Mouse (Mus musculus): ENCODE data around the gene Cpvl. TPM values are rescaled to one million over a fixed set of nuclear protein-coding genes. Genes with fewer than 3 reads are reported as not detected.
A peak's percentile ranks its signal among the peaks of the same experiment; 100 is the strongest.

The Cpvl gene
- polyA plus RNA-seq, 1 experiment from 2014 or later: 0.10 TPM

GRCm38 (mm10) chr6:53980817-53981480 is 2.5 kb upstream of the Cpvl start:
- Histone ChIP-seq H3K27me3 (ENCODE audit: control insufficient read depth, insufficient read depth, low read depth, low read length) (no peaks in the 10 kb centered on the region), H3K9ac (ENCODE audit: low read length) (no peak overlapping the region), H3K9me3 (ENCODE audit: control insufficient read depth, low read length) (no peaks in the 10 kb centered on the region), H3K36me3 (ENCODE audit: control insufficient read depth, insufficient read depth, low read length) (no peaks in the 10 kb centered on the region), H3K4me3 (ENCODE audit: low read length) (no peak overlapping the region), H3K27ac (ENCODE audit: low read length) (no peak overlapping the region), H3K4me1 (replicated peaks; ENCODE audit: control insufficient read depth, insufficient read depth, low read length) (peaks cover 7% of the 10 kb centered on the region), H3K4me2 (ENCODE audit: low read depth, low read length) (no peak overlapping the region)
- WGBS: 62% methylated on average over 15 of the region's 15 CpGs
- ATAC-seq (ENCODE audit: low read depth): no peak

GRCm38 (mm10) chr6:53974040-53974439 is 4.4 kb downstream of the Cpvl start:
- no peak overlapping the region for H3K4me2 ChIP-seq (ENCODE audit: low read depth, low read length)
- H3K4me3 ChIP-seq (ENCODE audit: low read length): no peak overlapping the region
- no peak overlapping the region for H3K9ac ChIP-seq (ENCODE audit: low read length)
- peak overlapping the region; percentile 23; the same call in 1 of the 2 replicates for H3K27ac ChIP-seq (ENCODE audit: low read length)
- H3K36me3 ChIP-seq (ENCODE audit: control insufficient read depth, insufficient read depth, low read length): no peaks in the 10 kb centered on the region
- ATAC-seq (ENCODE audit: low read depth): no peak
- peaks cover 32% of the 10 kb centered on the region for H3K4me1 ChIP-seq (replicated peaks; ENCODE audit: control insufficient read depth, insufficient read depth, low read length)
- H3K9me3 ChIP-seq (ENCODE audit: control insufficient read depth, low read length): no peaks in the 10 kb centered on the region
- H3K27me3 ChIP-seq (ENCODE audit: control insufficient read depth, insufficient read depth, low read depth, low read length): no peaks in the 10 kb centered on the region
- 32% methylated on average over 1 of the region's 1 CpGs for WGBS

- Histone ChIP-seq H3K27ac (ENCODE audit: low read length) (0 out of 2 replicates have a peak overlapping the region, but pooled peaks have one; percentile 27), H3K36me3 (ENCODE audit: control insufficient read depth, insufficient read depth, low read length) (no peaks in the 10 kb centered on the region), H3K4me2 (ENCODE audit: low read depth, low read length) (no peak overlapping the region; the same call in 1 of the 2 replicates), H3K4me1 (replicated peaks; ENCODE audit: control insufficient read depth, insufficient read depth, low read length) (peaks cover 34% of the 10 kb centered on the region), H3K9ac (ENCODE audit: low read length) (no peak overlapping the region), H3K9me3 (ENCODE audit: control insufficient read depth, low read length) (no peaks in the 10 kb centered on the region), H3K27me3 (ENCODE audit: control insufficient read depth, insufficient read depth, low read depth, low read length) (no peaks in the 10 kb centered on the region), H3K4me3 (ENCODE audit: low read length) (no peak overlapping the region)
- WGBS: 8% methylated on average over 5 of the region's 5 CpGs
- peak; percentile 93 for ATAC-seq (ENCODE audit: low read depth)
Measured at GRCm38 (mm10) chr6:53973468-53973867, 5.0 kb downstream of the Cpvl start.

GRCm38 (mm10) chr6:53972238-53972743 is 6.2 kb downstream of the Cpvl start:
- Histone ChIP-seq H3K4me2 (ENCODE audit: low read depth, low read length) (no peak overlapping the region), H3K9ac (ENCODE audit: low read length) (no peak overlapping the region), H3K9me3 (ENCODE audit: control insufficient read depth, low read length) (no peaks in the 10 kb centered on the region), H3K4me3 (ENCODE audit: low read length) (no peak overlapping the region), H3K27ac (ENCODE audit: low read length) (no peak overlapping the region), H3K36me3 (ENCODE audit: control insufficient read depth, insufficient read depth, low read length) (no peaks in the 10 kb centered on the region), H3K4me1 (replicated peaks; ENCODE audit: control insufficient read depth, insufficient read depth, low read length) (peaks cover 34% of the 10 kb centered on the region), H3K27me3 (ENCODE audit: control insufficient read depth, insufficient read depth, low read depth, low read length) (no peaks in the 10 kb centered on the region)
- 53% methylated on average over 12 of the region's 12 CpGs for WGBS
- no peak for ATAC-seq (ENCODE audit: low read depth)

GRCm38 (mm10) chr6:53971729-53972128 is 6.7 kb downstream of the Cpvl start:
- no peak overlapping the region for H3K27ac ChIP-seq (ENCODE audit: low read length)
- peak; percentile 31; the same call in 1 of the 2 replicates for ATAC-seq (ENCODE audit: low read depth)
- 35% methylated on average over 3 of the region's 3 CpGs for WGBS

GRCm38 (mm10) chr6:53969081-53969480 is 9.4 kb downstream of the Cpvl start:
- Histone ChIP-seq H3K9me3 (ENCODE audit: control insufficient read depth, low read length) (no peaks in the 10 kb centered on the region), H3K36me3 (ENCODE audit: control insufficient read depth, insufficient read depth, low read length) (no peaks in the 10 kb centered on the region), H3K4me1 (replicated peaks; ENCODE audit: control insufficient read depth, insufficient read depth, low read length) (peaks cover 30% of the 10 kb centered on the region), H3K4me3 (ENCODE audit: low read length) (no peak overlapping the region), H3K27ac (ENCODE audit: low read length) (no peak overlapping the region), H3K4me2 (ENCODE audit: low read depth, low read length) (no peak overlapping the region), H3K9ac (ENCODE audit: low read length) (no peak overlapping the region), H3K27me3 (ENCODE audit: control insufficient read depth, insufficient read depth, low read depth, low read length) (no peaks in the 10 kb centered on the region)
- WGBS: 51% methylated on average over 10 of the region's 10 CpGs
- ATAC-seq (ENCODE audit: low read depth): no peak

More at GRCm38 (mm10) chr6:53971729-53972128, 6.7 kb downstream of the Cpvl start:
- Histone ChIP-seq H3K9me3 (ENCODE audit: control insufficient read depth, low read length) (no peaks in the 10 kb centered on the region), H3K9ac (ENCODE audit: low read length) (no peak overlapping the region), H3K27me3 (ENCODE audit: control insufficient read depth, insufficient read depth, low read depth, low read length) (no peaks in the 10 kb centered on the region), H3K4me1 (replicated peaks; ENCODE audit: control insufficient read depth, insufficient read depth, low read length) (peaks cover 34% of the 10 kb centered on the region), H3K4me2 (ENCODE audit: low read depth, low read length) (no peak overlapping the region), H3K36me3 (ENCODE audit: control insufficient read depth, insufficient read depth, low read length) (no peaks in the 10 kb centered on the region), H3K4me3 (ENCODE audit: low read length) (no peak overlapping the region)

- no peaks in the 10 kb centered on the region for H3K27me3 ChIP-seq (ENCODE audit: control insufficient read depth, insufficient read depth, low read depth, low read length)
- peaks cover 25% of the 10 kb centered on the region for H3K4me1 ChIP-seq (replicated peaks; ENCODE audit: control insufficient read depth, insufficient read depth, low read length)
- no peaks in the 10 kb centered on the region for H3K9me3 ChIP-seq (ENCODE audit: control insufficient read depth, low read length)
- H3K4me3 ChIP-seq (ENCODE audit: low read length): no peak overlapping the region
- H3K9ac ChIP-seq (ENCODE audit: low read length): no peak overlapping the region
- H3K4me2 ChIP-seq (ENCODE audit: low read depth, low read length): no peak overlapping the region
- no peak overlapping the region for H3K27ac ChIP-seq (ENCODE audit: low read length)
- no peaks in the 10 kb centered on the region for H3K36me3 ChIP-seq (ENCODE audit: control insufficient read depth, insufficient read depth, low read length)
- no peak for ATAC-seq (ENCODE audit: low read depth)
- WGBS: 78% methylated on average over 6 of the region's 6 CpGs
Measured at GRCm38 (mm10) chr6:53968550-53968949, 9.9 kb downstream of the Cpvl start.

- Histone ChIP-seq H3K9me3 (ENCODE audit: control insufficient read depth, low read length) (no peaks in the 10 kb centered on the region), H3K9ac (ENCODE audit: low read length) (no peak overlapping the region), H3K27ac (ENCODE audit: low read length) (no peak overlapping the region), H3K4me1 (replicated peaks; ENCODE audit: control insufficient read depth, insufficient read depth, low read length) (peaks cover 9% of the 10 kb centered on the region), H3K36me3 (ENCODE audit: control insufficient read depth, insufficient read depth, low read length) (no peaks in the 10 kb centered on the region), H3K4me3 (ENCODE audit: low read length) (no peak overlapping the region), H3K27me3 (ENCODE audit: control insufficient read depth, insufficient read depth, low read depth, low read length) (no peaks in the 10 kb centered on the region), H3K4me2 (ENCODE audit: low read depth, low read length) (no peak overlapping the region)
- ATAC-seq (ENCODE audit: low read depth): no peak
- 72% methylated on average over 5 of the region's 5 CpGs for WGBS
Measured at GRCm38 (mm10) chr6:53966595-53966994, 11.9 kb downstream of the Cpvl start.

- Histone ChIP-seq H3K27ac (ENCODE audit: low read length) (no peak overlapping the region), H3K9ac (ENCODE audit: low read length) (no peak overlapping the region), H3K4me2 (ENCODE audit: low read depth, low read length) (no peak overlapping the region), H3K27me3 (ENCODE audit: control insufficient read depth, insufficient read depth, low read depth, low read length) (no peaks in the 10 kb centered on the region), H3K9me3 (ENCODE audit: control insufficient read depth, low read length) (no peaks in the 10 kb centered on the region), H3K36me3 (ENCODE audit: control insufficient read depth, insufficient read depth, low read length) (no peaks in the 10 kb centered on the region), H3K4me1 (replicated peaks; ENCODE audit: control insufficient read depth, insufficient read depth, low read length) (peaks cover 8% of the 10 kb centered on the region), H3K4me3 (ENCODE audit: low read length) (no peak overlapping the region)
- 36% methylated on average over 5 of the region's 5 CpGs for WGBS
- ATAC-seq (ENCODE audit: low read depth): no peak
Measured at GRCm38 (mm10) chr6:53965900-53966299, 12.6 kb downstream of the Cpvl start.
